Mouse (Mus musculus) left cerebral cortex, adult 2 months (tissue): Measurements from ENCODE around the gene Mfng. TPM values are rescaled to one million over a fixed set of nuclear protein-coding genes. Genes with fewer than 3 reads are reported as not detected.
A peak's percentile ranks its signal among the peaks of the same experiment; 100 is the strongest.

Experiments
- DNase-seq, 2 experiments: peaks; one replicate each; pipeline ENCODE4 v3.0.0; 2021 to 2022; ENCODE audit warnings: low spot score in 2 of 2, mixed read lengths in 1 of 2; ENCODE audit errors: extremely low spot score in 1 of 2
- H3K27ac ChIP-seq: fragments of 200-600 bp; 2 replicates; pipeline ENCODE4 v1.8.1; 2022
- H3K4me3 ChIP-seq: fragments of 200-600 bp; 2 replicates; pipeline ENCODE4 v1.8.1; 2022
- CTCF ChIP-seq: fragments of 200-600 bp; IDR thresholded peaks from 2 replicates; pipeline ENCODE4 v1.8.1; 2022; ENCODE audit warnings: antibody characterized with exemption, mild to moderate bottlenecking, moderate library complexity
- intact Hi-C: fragments of 180-260 bp; cut with DNase I; formaldehyde crosslinking; loops from one replicate; pipeline ENCODE4 v1.15.1; 2025
- total RNA-seq, 2 experiments: library from RNA; stranded (reverse); gene quantifications; 2 replicates each; pipeline ENCODE4 v1.2.3; 2021

Gene Mfng
- total RNA-seq, 2 experiments from 2014 or later, result 5.0 to 6.2 TPM

DNA sequence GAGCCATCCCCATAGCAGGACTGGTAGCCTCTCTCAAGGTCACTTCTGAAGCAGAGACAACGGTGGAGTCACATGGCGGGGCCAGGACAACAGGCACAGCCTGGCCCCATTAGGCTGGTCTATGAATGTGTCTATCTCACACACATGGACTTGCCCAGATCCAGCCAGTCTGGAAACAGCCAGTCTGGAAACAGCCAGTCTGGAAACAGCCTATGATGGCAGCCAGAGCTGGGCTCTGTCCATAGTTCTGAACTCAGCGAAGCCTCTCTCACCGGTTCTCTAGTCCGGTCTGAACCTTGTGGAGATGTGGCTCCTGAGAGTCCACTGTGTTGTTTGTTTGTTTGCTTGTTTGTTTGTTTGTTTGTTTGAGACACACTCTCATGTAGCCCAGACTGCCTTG, 23.4 kb downstream of the Mfng start:
- TF ChIP-seq CTCF, result no peak
- Histone ChIP-seq H3K27ac (no peak overlapping the region), H3K4me3 (no peak overlapping the region)
- intact Hi-C loops, result loop anchor here (10.0 kb wide), 1 partner anchor 305 kb away; no protein-coding TSS in a partner anchor
- DNase-seq, result no peak

DNA sequence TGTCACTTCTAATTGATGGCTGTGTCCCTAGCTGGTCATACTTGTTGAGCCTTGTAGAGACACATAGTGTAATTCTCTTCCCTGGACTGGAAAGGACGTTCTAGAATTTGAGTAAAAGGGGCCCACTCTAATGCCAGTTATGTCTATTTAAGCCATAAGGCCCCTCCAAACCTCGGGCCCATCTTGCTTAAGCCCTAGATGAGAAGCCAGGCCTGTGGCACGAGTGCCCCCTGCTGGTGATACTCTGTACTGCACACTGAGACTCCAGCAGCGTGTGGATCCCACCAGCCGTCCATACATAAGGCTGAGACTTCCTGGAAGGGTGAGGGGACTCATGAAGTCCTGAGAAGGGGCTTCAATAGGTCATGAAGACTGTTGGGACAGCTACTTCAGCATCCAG, 29.1 kb downstream of the Mfng start:
- intact Hi-C loops, result loop anchor here (1.0 to 10.0 kb wide), 4 partner anchors 23 to 299 kb away; no protein-coding TSS in a partner anchor
- DNase-seq, result peak; percentile 73 to 86
- Histone ChIP-seq H3K4me3 (no peak overlapping the region), H3K27ac (no peak overlapping the region)
- peak; percentile 100 for TF ChIP-seq CTCF

DNA sequence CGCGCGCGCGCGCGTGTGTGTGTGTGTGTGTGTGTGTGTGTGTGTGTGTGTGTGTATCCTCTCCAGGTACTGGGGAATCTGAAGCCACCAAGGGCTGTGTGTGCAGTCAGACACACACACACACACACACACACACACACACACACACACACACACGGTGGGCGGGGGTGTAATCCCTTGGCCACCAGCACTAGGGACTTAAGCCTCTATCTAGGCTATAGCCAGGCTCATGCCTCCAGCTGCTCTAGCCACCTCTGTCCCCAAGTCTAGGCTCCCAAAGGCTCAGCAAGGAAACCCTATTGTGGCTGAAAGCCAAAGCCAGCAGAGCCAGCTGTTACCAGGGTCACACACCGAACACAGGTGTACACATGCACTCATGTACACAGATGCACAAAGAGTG, 30.4 kb downstream of the Mfng start:
- intact Hi-C loops, result loop anchor here (10.0 kb wide), 1 partner anchor 298 kb away; no protein-coding TSS in a partner anchor
- H3K27ac ChIP-seq, result no peak overlapping the region
- no peak for TF ChIP-seq CTCF
- H3K4me3 ChIP-seq, result no peak overlapping the region
- no peak for DNase-seq

DNA sequence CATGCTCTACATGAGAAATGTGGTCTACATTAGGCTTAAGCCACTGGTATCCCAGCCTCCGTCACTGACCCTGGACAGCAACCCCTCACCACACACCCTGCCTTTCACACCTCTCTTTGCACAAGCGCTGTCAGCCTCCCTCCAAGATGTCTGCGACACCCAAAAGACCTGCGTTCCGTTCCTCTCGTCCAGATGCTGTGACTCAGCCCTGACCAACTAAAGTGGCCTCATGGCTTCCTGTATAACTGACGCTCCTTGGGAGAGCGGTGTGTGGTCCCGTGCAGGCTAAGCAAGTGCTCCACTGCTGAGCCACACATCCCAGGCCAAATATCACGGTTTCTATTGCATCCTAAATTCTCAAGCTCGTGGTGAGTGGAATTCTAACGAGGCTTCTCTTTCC, 32.6 kb downstream of the Mfng start:
- intact Hi-C loops, result loop anchor here (10.0 kb wide), 1 partner anchor 296 kb away; no protein-coding TSS in a partner anchor
- no peak for DNase-seq
- H3K4me3 ChIP-seq, result no peak overlapping the region
- TF ChIP-seq CTCF, result no peak
- H3K27ac ChIP-seq, result no peak overlapping the region

DNA sequence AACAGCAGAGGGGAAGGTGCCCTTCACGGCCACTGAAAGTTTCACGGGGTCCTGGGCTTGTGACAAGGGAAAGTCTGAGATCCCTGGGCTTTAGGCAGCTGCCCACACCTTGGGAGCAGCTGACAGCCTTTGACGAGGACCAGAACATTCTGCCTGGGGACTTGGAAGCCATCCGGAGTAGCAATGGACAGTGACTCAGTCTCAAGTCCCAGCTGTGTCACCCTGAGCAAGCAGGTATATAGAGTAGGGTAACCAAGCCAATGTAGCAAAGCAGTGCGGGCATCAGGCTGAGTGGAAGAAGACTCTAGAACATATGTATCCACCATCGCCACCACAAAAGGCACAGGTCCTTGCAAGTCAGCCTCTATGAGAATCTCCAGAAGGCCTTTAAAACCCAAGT, 36.1 kb downstream of the Mfng start:
- TF ChIP-seq CTCF, result no peak
- Histone ChIP-seq H3K27ac (no peak overlapping the region), H3K4me3 (no peak overlapping the region)
- no peak for DNase-seq
- intact Hi-C loops, result no loop called here

DNA sequence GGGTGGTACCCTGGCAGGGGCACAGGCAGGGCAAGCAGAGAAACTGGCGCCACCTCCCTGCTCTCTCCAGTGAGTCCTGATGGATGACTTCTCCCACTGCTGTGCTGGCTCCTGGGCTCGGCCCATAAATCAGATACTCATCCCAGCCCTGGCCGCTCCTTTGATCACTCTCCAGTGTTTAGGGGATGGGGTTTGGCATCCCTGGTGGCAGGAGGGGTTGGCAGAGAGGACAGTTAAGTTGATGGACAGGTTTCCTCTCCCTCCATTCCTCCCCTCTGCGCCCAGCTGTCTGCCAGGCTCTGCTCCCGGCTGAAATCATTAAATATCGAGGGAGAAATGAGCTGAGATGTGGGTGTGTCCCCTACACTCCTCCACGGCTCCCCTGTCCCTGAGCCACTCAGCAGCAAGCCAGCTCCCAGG, 36.6 kb downstream of the Mfng start:
- DNase-seq, result no peak
- no peak overlapping the region for H3K4me3 ChIP-seq

DNA sequence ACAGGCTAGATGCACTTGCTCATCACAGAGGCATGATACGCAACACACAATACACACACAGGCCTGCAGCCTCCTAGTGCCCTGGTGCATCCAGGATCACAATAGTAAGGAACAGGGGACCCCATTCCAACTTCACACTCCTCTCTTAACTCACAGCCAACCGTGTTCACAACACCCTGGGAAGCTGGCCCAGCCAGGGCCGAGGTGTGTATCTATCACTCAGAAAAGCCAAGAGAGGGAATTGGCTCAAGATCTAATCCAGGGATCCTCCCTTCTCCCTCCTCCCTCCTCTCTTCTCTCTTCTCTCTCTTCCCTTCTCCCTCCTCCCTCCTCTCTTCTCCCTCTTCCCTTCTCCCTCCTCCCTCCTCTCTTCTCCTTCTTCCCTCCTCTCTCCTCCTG, 37.1 kb downstream of the Mfng start:
- intact Hi-C loops, result no loop called here
- Histone ChIP-seq H3K27ac (no peak overlapping the region), H3K4me3 (no peak overlapping the region)
- DNase-seq, result no peak
- no peak for TF ChIP-seq CTCF

More for the DNA sequence above, 36.6 kb downstream of the Mfng start:
- TF ChIP-seq CTCF, result no peak
- intact Hi-C loops, result no loop called here
- no peak overlapping the region for H3K27ac ChIP-seq

DNA sequence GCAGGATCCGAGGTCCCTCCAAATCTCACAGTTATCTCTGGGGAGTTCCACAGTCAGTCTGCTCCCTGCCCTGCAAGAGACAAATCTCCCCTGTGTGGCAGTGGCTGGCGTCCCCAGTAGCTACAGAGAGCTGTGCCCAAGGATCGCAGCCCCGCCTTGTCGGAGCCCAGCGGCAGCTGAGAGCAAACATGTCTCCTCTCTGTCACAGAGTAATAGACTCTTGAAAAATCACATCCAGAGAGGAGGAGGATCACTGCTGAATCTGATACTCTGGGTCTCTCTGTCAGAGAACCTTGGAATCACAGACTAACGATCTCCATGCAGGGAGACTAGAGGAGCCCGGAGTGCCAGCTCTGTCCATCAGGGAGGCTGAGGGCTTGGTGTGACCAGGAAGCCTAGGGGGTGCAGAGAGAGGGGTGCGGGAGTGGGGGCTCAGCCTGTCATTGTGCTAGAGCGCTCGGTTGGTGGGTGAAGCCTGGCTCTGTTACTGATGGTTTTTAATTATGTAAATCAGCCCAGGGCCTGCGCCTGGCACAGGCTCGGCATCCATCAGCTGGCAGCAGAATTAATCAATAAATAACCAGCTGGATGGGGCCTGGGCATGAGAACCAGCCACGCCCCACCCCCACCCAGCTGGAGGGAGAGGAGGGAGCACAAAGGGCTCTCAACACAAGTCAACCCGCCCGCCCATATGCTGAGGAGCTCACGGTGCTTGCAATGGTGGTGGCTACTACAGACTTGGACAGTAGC, 37.7 kb downstream of the Mfng start:
- H3K27ac ChIP-seq, result no peak overlapping the region
- H3K4me3 ChIP-seq, result no peak overlapping the region
- intact Hi-C loops, result no loop called here
- DNase-seq, result no peak
- no peak for TF ChIP-seq CTCF

DNA sequence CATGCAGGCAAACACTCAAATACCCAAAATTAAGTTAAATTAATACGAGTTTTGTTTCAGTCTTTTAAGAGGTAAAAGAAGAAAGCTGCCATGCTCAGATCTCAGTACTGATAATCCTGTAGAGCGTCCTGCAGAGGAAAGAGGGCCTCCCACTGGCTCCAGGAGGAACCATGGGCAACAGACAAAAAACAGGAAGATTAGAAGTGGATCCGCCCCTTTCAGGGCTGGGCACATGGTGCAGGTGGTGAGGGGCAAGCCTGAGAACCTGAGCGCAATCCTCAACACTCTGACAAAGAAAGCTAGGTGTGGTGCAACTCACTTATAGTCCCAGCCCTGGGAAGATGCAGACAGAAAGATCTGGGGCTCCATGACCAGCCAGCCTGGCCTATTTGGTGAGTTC, 41.4 kb downstream of the Mfng start:
- intact Hi-C loops, result no loop called here

DNA sequence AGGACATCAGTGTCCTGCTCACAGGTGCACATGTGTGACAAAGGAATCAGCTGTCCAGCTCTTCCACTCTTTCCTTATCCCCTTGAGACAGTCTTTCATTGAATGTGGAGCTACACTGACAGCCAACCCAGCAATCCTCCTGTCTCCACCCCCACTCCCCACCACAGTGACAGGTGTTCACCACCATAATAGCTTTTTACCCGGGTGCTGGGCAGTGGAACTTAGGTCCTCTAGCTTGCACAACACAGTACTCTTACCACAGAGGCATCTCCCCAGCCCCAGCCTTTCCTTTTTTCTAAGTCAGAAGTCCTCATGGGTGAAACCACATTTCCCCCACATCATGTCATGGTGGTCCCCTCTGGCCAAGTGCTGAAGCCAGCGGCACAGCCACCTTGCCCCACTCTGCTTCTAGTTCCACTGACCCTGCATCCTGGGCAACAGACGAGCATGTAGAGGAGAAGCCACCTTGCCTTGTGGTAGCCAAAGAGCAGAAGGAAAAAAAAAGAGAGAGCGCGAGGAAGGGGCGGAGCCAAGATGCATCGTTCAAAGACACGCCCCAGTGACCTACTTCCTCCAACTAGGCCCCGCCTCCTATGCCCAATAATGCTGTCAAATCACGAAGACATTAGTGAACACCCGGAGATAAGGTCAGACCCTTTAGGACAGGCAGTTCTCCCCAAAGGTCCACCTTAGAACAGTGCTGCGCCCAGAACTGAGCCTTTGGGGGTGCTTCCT, 42.8 kb downstream of the Mfng start:
- no peak for TF ChIP-seq CTCF
- Histone ChIP-seq H3K4me3 (no peak overlapping the region), H3K27ac (no peak overlapping the region)
- intact Hi-C loops, result no loop called here
- no peak for DNase-seq

More for the DNA sequence above, 41.4 kb downstream of the Mfng start:
- no peak for DNase-seq
- no peak overlapping the region for H3K27ac ChIP-seq
- TF ChIP-seq CTCF, result no peak
- no peak overlapping the region for H3K4me3 ChIP-seq

DNA sequence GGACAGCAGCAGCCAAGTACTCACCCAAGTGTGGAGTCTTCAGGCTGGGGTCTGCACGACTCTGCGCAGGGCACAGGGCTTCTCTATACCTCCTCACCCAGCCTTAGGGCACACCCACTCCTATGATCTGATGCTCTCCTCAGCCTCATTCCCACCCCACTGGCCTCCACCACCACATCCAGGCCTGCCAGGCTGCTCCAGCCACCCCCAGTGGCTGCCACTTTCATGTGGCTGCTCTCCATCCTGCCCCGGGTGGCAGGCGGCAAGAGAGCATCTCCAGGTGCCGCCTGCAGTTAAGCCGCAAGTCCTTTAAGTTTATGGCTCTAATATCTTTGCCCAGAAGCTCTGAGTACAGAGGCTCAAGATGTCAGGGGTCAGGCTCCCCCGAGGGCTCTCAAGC, 46.6 kb downstream of the Mfng start:
- H3K27ac ChIP-seq, result no peak overlapping the region
- TF ChIP-seq CTCF, result no peak
- H3K4me3 ChIP-seq, result no peak overlapping the region
- intact Hi-C loops, result no loop called here
- DNase-seq, result no peak

DNA sequence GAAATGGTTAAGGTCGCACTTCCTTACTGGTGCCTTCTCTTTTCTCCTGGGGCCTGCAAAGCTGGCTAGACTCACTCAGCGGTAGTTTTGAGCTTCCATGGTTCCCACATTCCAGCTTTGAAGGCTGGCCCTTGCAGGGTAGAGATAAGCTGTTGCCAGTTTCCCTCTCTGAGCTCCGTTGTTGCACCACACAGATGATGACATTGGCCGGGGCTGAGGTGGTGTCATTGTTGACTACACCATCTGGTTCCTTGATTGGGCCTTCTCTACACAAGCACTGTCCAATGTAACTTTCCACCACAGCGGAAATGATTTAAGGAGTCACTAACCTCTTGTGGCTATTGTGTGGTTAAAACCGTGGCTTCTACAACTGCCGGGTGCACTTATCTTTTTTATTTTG, 52.7 kb downstream of the Mfng start:
- H3K27ac ChIP-seq, result no peak overlapping the region
- no peak for DNase-seq
- TF ChIP-seq CTCF, result no peak
- H3K4me3 ChIP-seq, result no peak overlapping the region
- intact Hi-C loops, result loop anchor here (1.0 to 2.0 kb wide), 2 partner anchors 24 to 97 kb away; no protein-coding TSS in a partner anchor
